Mouse (Mus musculus) hindbrain, embryonic 15.5 days (tissue): Measurements from ENCODE around the gene 2310022A10Rik. TPM values are rescaled to one million over a fixed set of nuclear protein-coding genes. Genes with fewer than 3 reads are reported as not detected.
A peak's percentile ranks its signal among the peaks of the same experiment; 100 is the strongest.

Experiments used
- ATAC-seq: fragments of 200-750 bp; cut with Nextera tagmentation; 2 replicates; pipeline ENCODE4 v1.8.0; 2017; ENCODE audit warnings: low read depth, moderate number of reproducible peaks, moderate TSS enrichment; ENCODE audit not compliant: low FRiP score
- H3K27ac ChIP-seq: fragments of 300-500 bp; sonication (generic); replicated peaks from 2 replicates; pipeline ENCODE4 v1.5.1; 2015; ENCODE audit warnings: mild to moderate bottlenecking, inconsistent platforms
- H3K27me3 ChIP-seq: fragments of 300-500 bp; sonication (generic); 2 replicates; pipeline ENCODE4 v1.6.1; 2015; ENCODE audit warnings: control low read depth, inconsistent platforms
- H3K36me3 ChIP-seq: fragments of 300-500 bp; sonication (generic); 2 replicates; pipeline ENCODE4 v1.6.1; 2015; ENCODE audit warnings: control low read depth, inconsistent platforms
- H3K4me1 ChIP-seq: fragments of 300-500 bp; sonication (generic); replicated peaks from 2 replicates; pipeline ENCODE4 v1.6.1; 2015; ENCODE audit warnings: control low read depth, inconsistent platforms
- H3K4me2 ChIP-seq: fragments of 300-500 bp; sonication (generic); 2 replicates; pipeline ENCODE4 v1.6.1; 2015; ENCODE audit warnings: moderate library complexity, mild to moderate bottlenecking, inconsistent platforms
- H3K4me3 ChIP-seq: fragments of 300-500 bp; sonication (generic); 2 replicates; pipeline ENCODE4 v1.5.1; 2015; ENCODE audit warnings: mild to moderate bottlenecking, inconsistent platforms
- H3K9ac ChIP-seq: fragments of 300-500 bp; sonication (generic); 2 replicates; pipeline ENCODE4 v1.6.1; 2015; ENCODE audit warnings: inconsistent platforms
- H3K9me3 ChIP-seq: fragments of 300-500 bp; sonication (generic); 2 replicates; pipeline ENCODE4 v1.6.1; 2016; ENCODE audit warnings: control low read depth, inconsistent platforms
- WGBS: fragments of 180-500 bp; shearing (Covaris S2); methylation state at CpG from one replicate; pipeline ENCODE4 v1.1.7; 2015; 5-methylcytosine and 5-hydroxymethylcytosine counted together
- polyA plus RNA-seq: library from polyadenylated mRNA; unstranded; fragments of >200 nt; fragmentation: Nextera tagmentation; extraction: Ambion mirVana; gene quantifications from 2 replicates; pipeline ENCODE4 v1.2.1, GENCODE M21; 2015

2310022A10Rik gene
- polyA plus RNA-seq, 1 experiment from 2014 or later, result 36.6 TPM

GRCm38 (mm10) chr7:27592934-27593645, 40.1 kb downstream of the 2310022A10Rik start:
- H3K4me1 ChIP-seq, result peaks cover 42% of the 10 kb centered on the region

GRCm38 (mm10) chr7:27596586-27597503, 43.8 kb downstream of the 2310022A10Rik start:
- Histone ChIP-seq H3K27me3 (no peaks in the 10 kb centered on the region), H3K27ac (peak overlapping the region; percentile 62), H3K4me3 (no peak overlapping the region), H3K9ac (no peak overlapping the region), H3K4me1 (peaks cover 62% of the 10 kb centered on the region), H3K36me3 (no peaks in the 10 kb centered on the region), H3K9me3 (no peaks in the 10 kb centered on the region), H3K4me2 (0 out of 2 replicates have a peak overlapping the region, but pooled peaks have one; percentile 10)
- ATAC-seq, result no peak
- 54% methylated on average over 10 of the region's 10 CpGs for WGBS

More at GRCm38 (mm10) chr7:27592934-27593645, 40.1 kb downstream of the 2310022A10Rik start:
- Histone ChIP-seq H3K9ac (peak overlapping the region; percentile 88), H3K27me3 (no peaks in the 10 kb centered on the region), H3K9me3 (no peaks in the 10 kb centered on the region), H3K4me3 (peak overlapping the region; percentile 85), H3K36me3 (no peaks in the 10 kb centered on the region), H3K27ac (peak overlapping the region; percentile 100), H3K4me2 (peak overlapping the region; percentile 77)
- ATAC-seq, result no peak
- WGBS, result 68% methylated on average over 12 of the region's 12 CpGs

GRCm38 (mm10) chr7:27598053-27598452, 45.0 kb downstream of the 2310022A10Rik start:
- 80% methylated on average over 7 of the region's 7 CpGs for WGBS
- no peak overlapping the region for H3K4me2 ChIP-seq

GRCm38 (mm10) chr7:27601628-27602027, 48.6 kb downstream of the 2310022A10Rik start:
- Histone ChIP-seq H3K4me1 (peaks cover 66% of the 10 kb centered on the region), H3K27me3 (no peaks in the 10 kb centered on the region), H3K4me2 (no peak overlapping the region), H3K36me3 (no peaks in the 10 kb centered on the region), H3K4me3 (no peak overlapping the region), H3K9ac (no peak overlapping the region), H3K9me3 (no peaks in the 10 kb centered on the region), H3K27ac (peak overlapping the region; percentile 38)
- ATAC-seq, result no peak
- WGBS, result 54% methylated on average over 4 of the region's 4 CpGs

More at GRCm38 (mm10) chr7:27598053-27598452, 45.0 kb downstream of the 2310022A10Rik start:
- Histone ChIP-seq H3K9me3 (no peaks in the 10 kb centered on the region), H3K9ac (no peak overlapping the region), H3K4me3 (no peak overlapping the region), H3K4me1 (peaks cover 57% of the 10 kb centered on the region), H3K36me3 (no peaks in the 10 kb centered on the region), H3K27me3 (no peaks in the 10 kb centered on the region), H3K27ac (no peak overlapping the region)
- ATAC-seq, result no peak

- Histone ChIP-seq H3K27me3 (no peaks in the 10 kb centered on the region), H3K4me2 (no peak overlapping the region), H3K9ac (no peak overlapping the region), H3K4me1 (peaks cover 66% of the 10 kb centered on the region), H3K4me3 (no peak overlapping the region), H3K27ac (0 out of 2 replicates have a peak overlapping the region, but pooled peaks have one; percentile 38), H3K36me3 (no peaks in the 10 kb centered on the region), H3K9me3 (no peaks in the 10 kb centered on the region)
- ATAC-seq, result no peak
- 82% methylated on average over 2 of the region's 2 CpGs for WGBS
Observed at GRCm38 (mm10) chr7:27602161-27602560, 49.1 kb downstream of the 2310022A10Rik start.

GRCm38 (mm10) chr7:27602835-27603234, 49.8 kb downstream of the 2310022A10Rik start:
- H3K4me1 ChIP-seq, result peaks cover 66% of the 10 kb centered on the region
- H3K9ac ChIP-seq, result no peak overlapping the region
- no peak overlapping the region for H3K4me2 ChIP-seq
- no peaks in the 10 kb centered on the region for H3K36me3 ChIP-seq
- 83% methylated on average over 7 of the region's 7 CpGs for WGBS
- no peaks in the 10 kb centered on the region for H3K9me3 ChIP-seq
- H3K4me3 ChIP-seq, result no peak overlapping the region
- H3K27me3 ChIP-seq, result no peaks in the 10 kb centered on the region
- no peak for ATAC-seq
- H3K27ac ChIP-seq, result no peak overlapping the region

- 36% methylated on average over 5 of the region's 5 CpGs for WGBS
- no peak overlapping the region; the same call in 1 of the 2 replicates for H3K4me2 ChIP-seq
- H3K9ac ChIP-seq, result no peak overlapping the region; the same call in 1 of the 2 replicates
- H3K4me3 ChIP-seq, result no peak overlapping the region
- H3K9me3 ChIP-seq, result no peaks in the 10 kb centered on the region
- no peak for ATAC-seq
- H3K36me3 ChIP-seq, result peaks cover 12% of the 10 kb centered on the region; the same call in 1 of the 2 replicates
- peak overlapping the region; percentile 79 for H3K27ac ChIP-seq
- H3K27me3 ChIP-seq, result no peaks in the 10 kb centered on the region
- H3K4me1 ChIP-seq, result peaks cover 66% of the 10 kb centered on the region
Observed at GRCm38 (mm10) chr7:27604661-27605348, 51.8 kb downstream of the 2310022A10Rik start.

GRCm38 (mm10) chr7:27605499-27606285, 52.7 kb downstream of the 2310022A10Rik start:
- H3K9me3 ChIP-seq, result no peaks in the 10 kb centered on the region
- peak overlapping the region; percentile 79 for H3K27ac ChIP-seq
- no peak overlapping the region for H3K4me3 ChIP-seq
- WGBS, result 69% methylated on average over 9 of the region's 9 CpGs
- H3K4me2 ChIP-seq, result no peak overlapping the region
- ATAC-seq, result peak; percentile 10; the same call in 1 of the 2 replicates
- peaks cover 60% of the 10 kb centered on the region for H3K4me1 ChIP-seq
- H3K36me3 ChIP-seq, result peaks cover 14% of the 10 kb centered on the region; the same call in 1 of the 2 replicates
- H3K27me3 ChIP-seq, result no peaks in the 10 kb centered on the region
- H3K9ac ChIP-seq, result no peak overlapping the region

- Histone ChIP-seq H3K36me3 (peaks cover 14% of the 10 kb centered on the region; the same call in 1 of the 2 replicates), H3K27me3 (no peaks in the 10 kb centered on the region), H3K27ac (peak overlapping the region; percentile 62; the same call in 1 of the 2 replicates), H3K4me2 (no peak overlapping the region), H3K4me3 (no peak overlapping the region), H3K4me1 (peaks cover 52% of the 10 kb centered on the region), H3K9ac (no peak overlapping the region), H3K9me3 (no peaks in the 10 kb centered on the region)
- 63% methylated on average over 10 of the region's 10 CpGs for whole genome bisulfite sequencing
- no peak for ATAC-seq
Observed at GRCm38 (mm10) chr7:27606481-27607254, 53.6 kb downstream of the 2310022A10Rik start.

GRCm38 (mm10) chr7:27607580-27607979, 54.5 kb downstream of the 2310022A10Rik start:
- no peaks in the 10 kb centered on the region for H3K9me3 ChIP-seq
- no peaks in the 10 kb centered on the region for H3K27me3 ChIP-seq
- peak overlapping the region; percentile 62; the same call in 1 of the 2 replicates for H3K27ac ChIP-seq
- 45% methylated on average over 5 of the region's 5 CpGs for WGBS
- H3K4me1 ChIP-seq, result peaks cover 52% of the 10 kb centered on the region
- ATAC-seq, result peak; percentile 65; the same call in 1 of the 2 replicates
- no peak overlapping the region for H3K9ac ChIP-seq
- H3K4me2 ChIP-seq, result no peak overlapping the region
- H3K36me3 ChIP-seq, result peaks cover 14% of the 10 kb centered on the region; the same call in 1 of the 2 replicates
- H3K4me3 ChIP-seq, result no peak overlapping the region
